Mouse (Mus musculus) cerebellum, adult 11 months (tissue): ENCODE measurements around the gene Fbxl17.
A peak's percentile ranks its signal among the peaks of the same experiment; 100 is the strongest.

Source experiments
- DNase-seq: peaks from one replicate; pipeline ENCODE4 v3.0.0; 2022

The Fbxl17 gene

DNA sequence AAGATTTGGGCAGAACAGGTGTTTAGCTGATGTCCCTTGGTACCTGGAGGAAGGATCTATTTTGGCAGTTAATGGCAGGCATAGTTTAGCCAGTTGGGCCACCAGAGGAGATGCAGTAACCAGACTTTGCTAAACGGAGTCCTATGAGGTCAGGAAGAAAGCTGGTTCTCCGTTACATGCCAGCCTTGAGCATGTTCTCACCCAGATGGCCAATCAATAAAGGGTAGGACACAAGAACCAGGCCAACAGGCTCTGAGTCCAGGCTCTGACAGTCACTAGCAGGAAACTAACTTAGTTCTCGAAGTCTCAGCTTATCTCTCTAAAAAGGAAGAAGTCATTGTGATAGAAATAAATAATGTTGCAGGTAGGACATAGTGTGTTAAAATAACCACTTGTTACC lies 341.4 kb downstream of the Fbxl17 start:
- no peak for DNase-seq

DNA sequence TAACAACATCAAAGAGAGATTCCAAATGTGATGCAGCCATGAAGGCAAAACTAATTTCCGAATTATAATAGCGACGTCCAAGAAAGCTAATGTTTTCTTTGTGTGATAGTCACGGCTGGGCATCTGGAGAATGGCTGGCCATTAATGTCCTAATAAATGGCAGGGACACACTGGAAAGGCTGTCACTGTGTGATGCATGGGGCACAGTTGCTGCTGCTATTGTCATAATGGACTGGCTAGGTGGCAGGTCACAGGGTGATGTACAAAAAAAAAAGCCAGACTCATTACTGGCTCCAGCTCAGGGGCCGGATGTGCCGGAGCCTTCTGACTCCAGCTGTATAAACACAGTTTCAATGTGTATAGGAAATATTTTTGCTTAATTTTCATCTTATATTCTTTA lies 341.9 kb downstream of the Fbxl17 start:
- DNase-seq: no peak

DNA sequence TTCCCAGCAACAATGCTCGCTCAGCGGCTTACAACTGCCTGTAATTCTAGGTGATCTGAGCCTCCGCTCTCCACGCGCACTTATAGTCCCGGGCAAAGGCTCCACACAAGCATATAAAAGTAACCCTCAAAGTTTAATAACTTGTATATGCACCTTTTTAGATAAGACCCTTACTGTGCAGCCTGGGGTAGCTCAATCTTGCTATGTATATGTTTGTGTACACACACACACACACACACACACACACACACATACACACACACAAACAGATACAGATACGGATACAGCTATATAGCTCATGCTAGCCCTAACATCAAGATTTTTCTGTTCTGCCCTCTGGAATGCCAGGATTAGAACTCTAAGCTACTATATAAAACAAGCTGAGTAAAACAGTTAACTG lies 342.8 kb downstream of the Fbxl17 start:
- DNase-seq: no peak

DNA sequence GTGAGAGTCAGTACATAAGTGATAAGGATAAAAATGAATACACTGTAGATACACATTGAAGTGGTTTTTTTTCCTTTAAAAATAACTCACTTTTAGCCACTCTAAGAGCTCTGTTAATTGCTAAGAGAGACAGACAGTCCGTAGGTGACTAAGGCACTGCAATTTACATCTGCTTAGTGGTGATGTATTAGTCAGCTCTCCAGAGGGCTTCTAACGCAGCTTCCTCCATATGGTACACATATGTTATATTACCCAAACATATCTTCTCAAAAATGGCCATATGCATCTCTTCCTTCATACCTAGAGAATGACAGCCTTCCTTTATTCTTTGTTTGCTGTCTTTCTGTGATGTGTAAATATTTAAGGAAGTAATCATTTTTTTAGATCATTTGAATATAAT lies 353.3 kb downstream of the Fbxl17 start:
- no peak for DNase-seq

DNA sequence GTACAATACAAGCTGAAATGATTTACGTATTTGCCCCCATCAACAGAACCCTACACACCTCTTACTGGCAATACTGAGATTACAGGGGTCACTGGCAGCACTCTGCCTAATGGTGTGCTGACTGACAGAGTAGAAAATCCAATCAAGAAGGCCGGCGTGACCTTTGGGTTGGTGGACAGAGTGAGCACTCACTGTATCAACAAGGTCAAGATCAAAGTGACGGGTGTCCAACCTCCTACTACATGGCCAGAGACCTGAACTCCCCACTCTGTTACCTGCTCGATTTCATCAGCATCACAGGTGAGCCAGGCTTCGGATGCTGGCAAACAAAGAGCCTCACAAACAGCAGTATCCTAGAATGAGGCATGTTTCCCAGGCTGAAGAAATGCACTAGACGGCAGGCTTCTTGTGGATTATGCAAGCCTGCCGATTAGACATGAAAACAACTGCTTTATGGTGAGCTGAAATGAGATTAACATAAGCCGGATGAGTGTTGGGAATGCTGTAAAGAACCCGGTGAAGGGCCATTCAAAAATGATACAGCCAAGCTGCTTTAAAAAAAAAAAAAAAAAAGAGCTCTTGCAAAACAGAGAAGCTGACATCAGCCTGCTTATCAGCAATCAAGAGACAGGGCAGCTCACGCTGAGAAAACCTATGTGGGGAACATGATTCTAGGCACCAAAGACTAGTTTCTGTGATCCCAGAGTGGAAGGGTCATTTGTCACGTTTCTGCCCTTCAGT lies 353.9 kb downstream of the Fbxl17 start:
- no peak for DNase-seq

DNA sequence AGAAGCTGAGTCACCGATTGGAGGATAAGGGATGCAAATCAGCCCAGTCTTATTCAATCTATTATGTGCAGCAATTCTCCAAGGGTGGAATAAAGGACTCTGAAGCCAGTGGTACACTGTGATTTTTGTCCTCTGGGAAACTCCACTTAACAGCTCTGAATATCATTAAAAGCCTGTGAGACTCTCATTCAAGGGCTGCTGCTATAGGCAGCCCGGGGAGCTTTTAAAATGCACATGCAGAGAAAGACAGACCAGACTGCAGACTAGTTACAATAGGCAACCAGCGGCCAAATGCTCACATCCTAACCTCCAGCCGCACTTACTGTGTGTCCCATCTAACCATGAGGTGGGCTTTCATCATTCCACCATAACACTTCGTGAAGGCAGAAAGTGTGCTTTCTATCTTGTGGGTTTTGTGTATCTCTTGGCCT lies 354.5 kb downstream of the Fbxl17 start:
- no peak for DNase-seq

DNA sequence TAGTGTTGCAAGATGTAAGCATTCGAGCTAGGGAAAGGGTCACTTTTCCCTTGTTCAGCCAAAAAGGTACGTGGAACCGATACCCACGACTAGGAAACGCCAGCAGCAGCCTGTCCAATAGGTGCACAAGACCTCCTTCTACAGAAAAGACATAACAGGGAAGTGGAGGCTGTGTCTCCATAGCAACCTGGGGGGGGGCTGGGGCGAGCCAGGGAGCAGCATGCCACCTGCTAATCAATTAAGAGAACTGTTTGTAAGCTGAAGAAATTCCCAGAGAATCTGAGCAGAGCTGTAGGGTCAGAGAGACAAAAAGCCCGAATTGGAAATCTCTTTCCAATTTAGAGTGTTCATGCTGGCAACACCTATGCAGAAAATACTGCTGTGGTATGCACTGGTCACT lies 356.0 kb downstream of the Fbxl17 start:
- DNase-seq: no peak

DNA sequence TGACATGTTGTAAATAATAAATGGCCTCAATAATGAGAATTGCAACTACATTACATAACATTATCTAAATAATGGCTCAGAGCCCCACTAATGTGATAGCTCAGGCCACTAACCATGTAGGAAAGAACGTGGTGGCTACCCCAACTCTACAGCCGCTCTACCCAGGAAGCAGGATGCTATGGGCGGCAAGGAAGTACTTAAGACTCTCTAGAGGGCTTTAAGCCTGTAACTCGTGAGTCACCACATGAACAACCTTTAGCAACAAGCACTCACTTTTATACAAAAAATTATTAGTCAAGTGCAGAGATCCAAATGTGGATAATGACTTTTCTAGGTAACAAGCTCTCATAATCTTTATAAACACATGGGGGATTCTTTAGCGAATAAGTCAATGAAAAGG lies 365.0 kb downstream of the Fbxl17 start:
- DNase-seq: no peak

DNA sequence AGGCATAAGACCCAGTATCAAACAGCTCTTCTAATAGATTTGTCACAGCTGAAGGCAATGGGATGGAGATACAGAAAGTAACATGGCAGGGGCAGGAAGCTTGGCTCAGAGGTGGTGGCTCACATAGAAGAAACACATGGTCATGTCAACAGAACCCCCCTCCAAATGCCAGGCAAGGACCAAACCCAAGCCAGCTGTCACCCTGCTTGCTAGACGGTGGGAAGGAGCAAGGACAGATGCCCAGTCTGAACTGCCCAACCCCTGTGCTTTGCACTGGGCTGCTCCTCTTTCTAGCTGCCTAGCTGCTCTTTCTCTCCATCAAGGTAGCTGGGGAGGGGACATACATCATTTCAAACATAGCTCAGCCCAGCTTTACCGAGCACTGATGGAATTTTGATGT lies 377.4 kb downstream of the Fbxl17 start:
- no peak for DNase-seq

DNA sequence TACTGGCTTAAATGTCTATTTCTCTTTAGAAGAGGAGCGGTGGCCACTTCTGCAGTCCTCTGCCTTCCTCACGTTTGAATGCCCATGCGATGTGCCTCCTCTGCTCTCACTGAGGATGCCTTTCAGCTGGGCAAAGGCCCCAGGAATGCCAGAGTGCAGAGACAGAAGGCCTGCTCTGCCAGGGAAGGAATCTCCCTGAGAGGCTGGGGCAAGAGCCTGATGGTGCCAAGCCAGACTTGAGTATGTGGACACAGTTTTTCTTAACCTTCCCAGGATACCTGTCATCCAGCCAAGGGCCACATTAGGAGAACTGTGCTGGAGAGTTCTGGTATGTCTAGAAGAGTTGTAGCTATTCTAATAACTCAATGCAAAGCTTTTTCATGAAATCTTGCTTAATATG lies 380.1 kb downstream of the Fbxl17 start:
- DNase-seq: peak; percentile 26

DNA sequence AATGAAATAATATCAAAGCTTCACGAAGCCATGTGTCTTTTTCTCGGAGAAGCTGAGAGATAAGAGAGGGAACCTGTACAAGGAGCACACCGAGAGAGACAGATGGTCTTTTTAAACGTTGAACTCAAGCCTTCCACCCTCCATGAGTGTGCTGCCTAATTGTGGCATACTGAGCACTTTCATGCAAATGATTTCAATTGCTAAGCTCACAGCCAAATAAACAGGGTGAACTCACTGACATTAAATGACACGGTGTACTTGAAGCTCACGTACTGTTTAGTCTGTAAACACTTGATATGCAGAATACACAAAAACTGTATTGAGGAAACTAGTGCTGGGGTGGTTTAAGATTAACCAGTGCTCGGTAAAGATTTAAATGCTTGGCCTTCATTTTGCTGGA lies 380.7 kb downstream of the Fbxl17 start:
- no peak for DNase-seq

DNA sequence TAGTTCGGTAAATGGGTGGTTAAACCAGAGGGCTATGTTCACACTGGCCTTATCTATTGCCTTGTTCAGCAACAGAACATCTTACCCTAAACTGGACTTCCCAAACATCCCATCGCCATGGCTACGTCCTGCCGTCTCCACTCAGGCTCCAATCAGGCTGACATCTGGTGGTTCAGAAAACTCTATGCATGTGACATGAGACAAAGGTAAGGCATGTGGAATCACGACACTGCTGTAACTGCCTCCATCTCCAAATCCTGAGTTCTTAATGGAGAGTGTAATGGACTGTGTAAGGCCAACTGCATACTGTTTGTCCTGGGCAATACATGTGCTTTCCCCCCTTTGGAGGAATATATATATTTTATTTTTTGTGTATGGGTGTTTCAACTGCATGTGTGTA lies 382.7 kb downstream of the Fbxl17 start:
- DNase-seq: no peak

DNA sequence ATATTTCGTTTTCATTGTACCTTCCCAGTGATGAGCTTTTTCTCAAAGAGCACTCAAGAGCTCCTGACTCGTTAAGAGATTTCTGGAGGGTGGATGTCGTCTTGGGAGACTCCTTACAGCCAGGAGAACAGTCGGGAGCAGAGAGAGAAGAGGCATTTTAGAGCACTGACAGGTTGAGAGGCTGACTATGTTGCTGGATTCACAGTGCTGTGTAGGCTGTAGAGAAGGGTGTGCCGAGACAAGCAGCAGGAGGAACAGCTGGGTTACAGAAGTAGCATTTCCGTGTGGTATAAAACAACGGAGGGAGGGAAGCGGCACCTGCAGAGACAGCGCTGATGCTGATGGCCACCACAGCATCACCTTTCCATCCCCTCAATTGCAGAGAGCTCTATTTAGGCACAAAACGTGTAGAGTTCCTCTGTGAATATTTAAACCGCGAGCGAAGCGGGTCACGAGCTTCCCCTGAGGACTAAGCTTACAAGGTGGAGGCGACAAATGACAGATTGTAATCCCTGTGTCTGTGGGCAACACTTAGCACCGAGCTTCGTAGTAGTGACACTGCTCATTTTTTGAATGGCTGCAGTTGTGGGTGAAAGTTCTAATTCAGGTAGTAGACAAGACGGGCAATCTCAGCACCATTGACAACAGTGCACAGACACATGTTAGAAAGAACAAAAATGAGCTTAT lies 385.3 kb downstream of the Fbxl17 start:
- no peak for DNase-seq

DNA sequence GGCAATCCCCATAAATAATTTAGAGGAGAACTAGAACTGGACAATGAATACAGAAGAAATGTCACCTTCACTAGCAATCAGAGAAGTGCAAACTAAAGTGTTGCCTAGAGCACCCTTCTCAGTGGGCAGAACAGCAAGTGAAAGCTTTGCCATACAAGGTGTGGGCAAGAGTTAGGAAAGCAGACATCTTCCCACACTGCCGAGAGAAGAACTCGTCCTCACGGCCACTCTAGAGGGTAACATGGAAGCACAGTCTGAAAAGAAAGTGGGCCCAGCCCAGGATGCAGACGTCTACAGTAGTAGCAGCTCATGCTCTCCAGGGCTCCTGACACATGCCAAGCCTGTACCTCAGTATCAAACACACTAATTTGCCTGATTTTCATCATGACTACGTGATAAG lies 387.0 kb downstream of the Fbxl17 start:
- no peak for DNase-seq

DNA sequence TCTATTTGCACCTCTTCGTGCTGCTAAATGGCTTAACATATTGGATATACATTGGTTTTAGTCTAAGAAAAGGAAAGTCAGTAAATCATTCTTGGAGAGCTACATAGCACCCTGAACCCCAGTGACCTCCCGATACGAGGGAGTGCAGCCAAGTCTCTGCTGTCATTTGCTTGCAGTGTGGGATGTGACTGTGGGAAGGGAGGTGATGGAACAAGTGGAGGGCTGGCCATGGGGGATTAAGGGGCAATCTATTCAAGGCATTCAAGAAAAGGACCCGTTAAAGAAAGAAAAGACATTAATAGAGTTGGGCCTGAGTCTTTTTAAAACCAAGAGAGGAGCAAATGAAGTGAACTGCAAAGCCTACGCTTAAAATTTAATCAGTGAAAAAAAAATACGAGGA lies 388.8 kb downstream of the Fbxl17 start:
- no peak for DNase-seq

DNA sequence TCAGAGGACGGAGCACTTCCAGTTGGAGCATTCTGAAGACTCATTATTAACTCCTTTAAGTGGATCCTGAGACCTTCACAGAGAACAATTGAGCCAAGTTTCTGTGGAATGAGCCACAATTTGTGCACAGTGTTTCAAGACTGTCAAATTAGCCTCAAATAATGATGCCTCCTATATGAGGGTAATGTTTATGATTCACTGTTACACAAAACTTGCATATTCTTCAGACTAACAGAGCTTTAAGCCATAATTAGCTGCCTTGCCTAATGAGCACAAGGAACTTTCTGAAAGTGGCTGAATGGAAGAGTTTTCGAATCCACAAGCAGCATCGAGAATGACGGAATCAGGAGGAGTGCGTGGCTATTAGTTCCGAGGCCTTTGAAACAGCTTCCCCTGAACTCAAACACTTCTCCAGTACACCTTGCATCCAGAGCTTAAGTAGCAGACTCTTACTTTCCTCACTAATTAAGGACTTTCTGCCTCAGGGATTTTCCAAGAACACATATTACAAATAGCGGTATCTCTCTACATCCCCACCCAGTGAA lies 389.5 kb downstream of the Fbxl17 start:
- no peak for DNase-seq

DNA sequence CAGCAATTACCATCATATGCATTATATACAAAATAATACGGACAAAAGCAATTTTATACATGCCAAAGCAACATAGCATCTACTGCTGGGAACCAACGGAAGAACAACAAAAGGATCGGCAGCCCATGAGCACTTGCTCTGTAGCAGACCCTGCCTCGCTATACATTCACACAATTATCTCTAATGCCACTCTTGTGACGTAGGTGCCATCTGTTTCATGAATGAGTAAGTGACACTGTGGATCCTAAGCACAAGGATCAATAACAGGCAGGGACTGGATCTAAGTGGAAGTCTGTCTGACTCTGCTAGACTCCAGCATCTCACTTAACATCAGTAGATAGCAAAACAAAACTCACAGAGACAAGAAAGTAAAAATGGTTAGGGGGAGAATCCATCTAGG lies 391.8 kb downstream of the Fbxl17 start:
- no peak for DNase-seq

DNA sequence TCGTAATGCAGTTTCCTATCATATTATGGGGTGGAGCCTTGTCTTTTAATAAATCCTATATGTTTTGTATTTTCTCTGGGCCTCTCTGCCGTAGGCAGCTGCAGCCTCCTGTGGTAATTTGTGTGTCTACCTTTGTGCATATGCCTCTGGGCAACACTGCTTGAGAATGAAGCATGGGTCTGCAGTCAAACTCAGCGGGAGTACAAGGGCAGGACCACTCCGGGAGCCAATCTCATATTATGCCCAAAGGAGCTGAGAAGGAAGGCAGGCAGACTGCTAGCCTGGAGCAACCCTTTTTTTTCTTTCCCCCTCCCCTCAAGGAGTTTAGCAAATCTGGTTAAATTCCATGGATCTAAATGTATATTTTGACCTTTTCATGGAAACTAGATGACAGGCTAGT lies 392.3 kb downstream of the Fbxl17 start:
- no peak for DNase-seq

DNA sequence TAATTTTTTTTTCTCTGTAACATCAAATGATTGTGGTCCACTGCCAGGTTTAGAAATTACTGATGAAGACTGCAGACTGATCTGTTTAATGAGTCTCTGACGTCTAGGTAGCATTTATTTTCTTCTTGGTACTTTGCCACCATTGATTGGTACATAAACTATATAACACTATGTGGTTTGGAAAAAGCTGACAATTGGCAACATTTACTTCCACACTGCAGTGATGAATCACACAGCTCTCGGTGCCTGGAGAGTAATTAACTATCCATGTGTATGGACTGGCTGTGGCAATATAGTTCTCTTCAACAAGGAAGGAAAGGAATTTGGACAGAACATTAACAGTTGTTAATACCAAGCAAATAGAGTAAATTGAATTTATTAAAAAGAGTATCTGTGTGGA lies 404.3 kb downstream of the Fbxl17 start:
- DNase-seq: no peak

DNA sequence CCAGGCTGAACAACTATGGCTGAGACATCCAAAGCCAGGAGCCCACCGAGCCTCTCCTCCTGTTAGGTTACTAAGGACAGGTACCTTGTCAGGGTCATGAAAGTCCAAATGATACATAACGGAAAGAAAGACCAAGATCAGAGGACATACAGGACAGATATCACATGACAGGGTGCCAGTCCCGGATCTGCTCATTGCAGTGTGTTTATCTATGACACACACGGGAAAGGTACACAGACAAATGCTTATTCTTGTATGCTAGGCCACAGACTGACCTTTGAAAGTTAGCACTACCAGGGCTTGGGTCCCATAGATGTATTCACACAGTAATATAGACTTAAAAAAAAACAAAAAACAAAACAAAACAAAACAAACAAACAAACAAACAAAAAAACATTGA lies 404.8 kb downstream of the Fbxl17 start:
- DNase-seq: no peak

DNA sequence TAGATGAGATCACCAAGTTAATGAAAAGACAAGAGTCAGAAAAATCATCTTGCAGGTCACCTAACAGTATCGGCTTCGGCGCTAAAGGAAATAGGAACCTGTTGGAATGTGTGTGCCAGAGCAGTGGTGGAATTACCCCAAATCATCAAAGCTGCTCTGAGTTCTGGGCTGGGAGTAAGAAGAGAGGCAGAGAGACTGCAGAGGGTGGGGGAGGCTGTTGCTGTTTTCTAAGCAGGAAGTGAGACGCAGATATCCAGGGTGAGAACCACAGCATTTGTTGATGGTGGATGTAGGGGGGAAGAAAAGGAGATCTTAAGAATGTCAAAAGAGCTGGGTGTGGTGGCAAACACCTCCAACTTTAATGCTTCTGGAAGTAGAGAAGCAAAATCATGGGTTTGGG lies 406.6 kb downstream of the Fbxl17 start:
- no peak for DNase-seq

DNA sequence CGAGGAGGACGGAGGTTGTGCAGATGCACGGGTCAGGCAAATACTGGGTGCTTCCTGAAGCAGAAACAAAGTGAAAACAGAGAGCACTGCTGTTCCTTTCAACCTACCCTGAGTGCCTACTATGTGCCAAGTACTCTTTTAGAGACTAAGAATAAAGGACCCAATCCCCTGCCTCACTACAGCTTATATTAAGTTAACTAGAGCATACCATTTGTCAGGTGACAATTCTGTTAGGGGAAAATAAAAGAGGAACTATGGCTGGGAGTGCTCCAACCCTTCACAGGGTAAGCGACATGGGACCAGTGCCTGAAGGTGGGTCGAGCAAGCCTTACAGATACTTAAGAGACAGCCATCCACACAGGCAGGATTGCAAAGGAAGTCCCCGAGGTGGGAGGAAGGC lies 407.0 kb downstream of the Fbxl17 start:
- no peak for DNase-seq

DNA sequence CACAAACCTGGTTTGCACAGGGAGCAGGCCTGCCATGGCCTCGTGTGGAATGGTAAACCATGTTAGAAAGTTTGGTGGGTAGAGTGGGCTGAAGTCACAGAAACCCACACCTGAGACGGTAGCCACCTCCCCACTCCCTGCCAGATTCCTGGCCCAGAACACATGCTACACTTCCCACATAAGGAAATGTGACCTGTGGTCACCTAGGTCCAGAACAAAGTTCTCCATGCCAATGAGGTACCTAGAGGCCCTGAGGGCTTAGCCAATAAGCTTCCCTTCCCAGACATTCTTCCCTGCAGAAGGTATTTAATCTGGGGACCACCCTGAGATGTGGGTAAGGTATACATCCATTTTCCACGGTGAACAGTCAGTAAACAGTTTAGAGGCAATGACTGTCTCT lies 409.7 kb downstream of the Fbxl17 start:
- DNase-seq: no peak

DNA sequence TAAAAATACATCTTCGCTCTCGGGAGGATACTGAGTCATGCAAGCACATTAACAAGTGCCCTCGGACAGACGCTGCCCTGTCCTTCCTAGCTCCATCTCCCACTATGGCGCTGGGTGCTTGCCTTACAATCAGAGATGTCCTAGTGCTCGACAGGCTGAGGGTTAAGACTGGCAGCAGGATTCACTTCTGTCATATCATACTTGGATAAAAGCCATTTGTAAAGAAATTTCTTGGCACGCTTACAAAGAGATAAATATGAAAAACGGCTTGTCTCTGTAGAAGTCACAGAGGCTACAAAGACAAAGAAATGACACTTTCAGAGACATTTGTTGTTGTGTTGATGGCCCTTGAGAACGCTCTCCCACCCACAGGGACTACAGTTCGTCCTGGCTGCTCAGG lies 412.6 kb downstream of the Fbxl17 start:
- DNase-seq: no peak

DNA sequence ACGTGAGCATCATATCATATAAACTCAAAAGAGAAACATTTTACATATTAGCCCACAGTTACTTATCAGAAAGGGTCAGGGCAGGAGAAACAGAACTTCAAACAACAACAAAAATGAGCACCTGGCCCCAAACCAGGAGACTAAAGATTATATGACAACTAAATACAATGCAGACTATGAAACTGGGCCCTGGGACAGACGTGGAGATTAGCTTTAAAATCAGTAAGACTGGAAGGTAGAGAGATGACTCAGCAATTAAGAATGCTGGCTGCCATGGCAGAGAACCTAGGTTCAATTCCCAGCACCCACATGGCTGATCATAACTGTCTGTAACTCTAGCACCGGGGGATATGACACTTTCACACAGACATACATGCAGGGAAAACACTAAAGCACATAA lies 413.3 kb downstream of the Fbxl17 start:
- no peak for DNase-seq
